Mouse (Mus musculus) layer of hippocampus, adult 6 months (tissue): ENCODE data around the gene Pex19. TPM values are rescaled to one million over a fixed set of nuclear protein-coding genes. Genes with fewer than 3 reads are reported as not detected.

Source experiments
- long read RNA-seq, 2 experiments: library from polyadenylated mRNA; unstranded; transcript quantifications; one replicate each; pipeline ENCODE4 v2.0.0; 2019 to 2020
- polyA plus RNA-seq: library from polyadenylated mRNA; unstranded; fragments of <200 nt; fragmentation: Nextera tagmentation; gene quantifications from 2 replicates; pipeline ENCODE4 v1.2.3, GENCODE M21; 2021

Gene Pex19
- polyA plus RNA-seq: 87.1 and 95.5 TPM in 2 replicates
- long read RNA-seq, experiment 1, transcript Pex19-201 (8 exons, 1,917 nt): major isoform, 134 of 175 reads
- long read RNA-seq, experiment 1, partial matches to known transcripts: 21 of 175 reads
- long read RNA-seq, experiment 1, other reads (novel, unspliced or antisense): 18 of 175 reads
- long read RNA-seq, experiment 2, transcript Pex19-201 (8 exons, 1,917 nt): major isoform, 693 of 745 reads
- long read RNA-seq, experiment 2, partial matches to known transcripts: 12 of 745 reads
- long read RNA-seq, experiment 2, other reads (novel, unspliced or antisense): 35 of 745 reads

DNA sequence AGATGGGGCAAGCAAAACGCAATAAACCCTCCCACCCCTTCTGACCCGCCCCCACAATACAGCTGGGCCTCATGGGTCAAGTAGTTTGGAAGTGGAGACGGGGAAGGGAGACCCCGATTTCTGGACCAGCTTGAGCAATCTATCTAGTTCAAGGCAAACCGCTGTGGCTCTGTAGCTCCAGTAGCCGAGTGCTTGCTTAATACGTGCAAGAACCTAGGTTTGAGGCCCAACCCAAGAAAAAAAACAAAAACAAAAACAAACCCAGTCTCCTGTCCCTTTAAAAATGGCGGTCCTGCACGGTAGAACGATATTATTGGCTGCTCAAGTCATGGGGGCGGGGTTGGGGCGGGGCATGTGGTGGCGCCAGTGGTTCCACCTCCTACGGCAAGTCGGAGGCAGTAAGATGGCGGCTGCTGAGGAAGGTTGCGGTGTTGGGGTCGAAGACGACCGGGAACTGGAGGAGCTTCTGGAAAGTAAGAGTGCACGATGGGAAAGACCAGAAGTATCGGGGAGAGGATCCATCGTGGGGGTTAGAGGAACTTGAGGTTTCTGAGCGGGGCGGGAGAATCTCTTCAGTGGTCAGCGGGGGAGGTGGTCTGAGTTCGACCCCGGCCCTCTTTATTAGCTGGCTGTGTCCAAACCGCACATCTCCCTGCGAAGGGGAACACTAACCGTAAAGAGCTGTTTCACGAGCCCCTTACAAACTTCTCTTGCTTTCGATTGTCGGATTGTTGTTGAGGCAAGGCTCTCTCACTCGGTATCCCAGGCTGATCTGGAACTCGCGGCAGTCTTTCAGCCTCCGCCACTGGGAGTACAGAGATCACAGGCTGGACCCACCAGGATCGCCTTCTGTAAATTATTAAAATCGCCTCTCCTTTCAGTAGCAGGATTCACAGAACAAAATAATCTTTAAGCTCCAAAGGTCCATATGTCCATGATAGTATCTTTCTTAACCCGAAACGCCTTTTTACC lies at the start of gene Pex19:
Gene Pex19, plus strand, starts transcription at position 380 of the 972 bp plus-strand sequence.

GRCm38 (mm10) chr1:172082101-172082898 lies 44.3 kb upstream of the Pex19 start, which contains the start of the genes Copa and Ncstn:
Gene Copa (plus strand): TSS chr1:172082529.
Gene Ncstn (minus strand): TSS chr1:172082795.

GRCm38 (mm10) chr1:172147835-172148278 lies 21.3 kb downstream of the Pex19 start, which contains the start of gene Dcaf8:
Gene Dcaf8 (plus strand): TSS chr1:172148084.

Other genes with a start within 250 kb of the Pex19 start
- gene Gm10521, start 231.1 kb upstream of the Pex19 start, polyA plus RNA-seq: not detected in 2 replicates
- 0.41 and 1.1 TPM in 2 replicates for gene Slamf6, start 209.2 kb upstream of the Pex19 start, polyA plus RNA-seq
- 10.3 and 11.7 TPM in 2 replicates for gene Vangl2, start 98.3 kb upstream of the Pex19 start, polyA plus RNA-seq
- 0.39 and 0.53 TPM in 2 replicates for gene Nhlh1, start 69.2 kb upstream of the Pex19 start, polyA plus RNA-seq
- gene Copa, start 44.2 kb upstream of the Pex19 start, polyA plus RNA-seq: 110 and 111 TPM in 2 replicates
- gene Ncstn, start 44.0 kb upstream of the Pex19 start, polyA plus RNA-seq: 40.9 and 41.7 TPM in 2 replicates
- gene Dcaf8, start 21.3 kb downstream of the Pex19 start, polyA plus RNA-seq: 49.7 and 59.1 TPM in 2 replicates
- gene Pea15a, start 80.0 kb downstream of the Pex19 start, polyA plus RNA-seq: 433 and 485 TPM in 2 replicates
- gene Casq1, start 93.1 kb downstream of the Pex19 start, polyA plus RNA-seq: 0.90 and 0.97 TPM in 2 replicates
- gene Atp1a4, start 131.7 kb downstream of the Pex19 start, polyA plus RNA-seq: not detected in 2 replicates
- gene Igsf8, start 134.9 kb downstream of the Pex19 start, polyA plus RNA-seq: 87.6 and 111 TPM in 2 replicates
- 143 and 146 TPM in 2 replicates for gene Atp1a2, start 171.3 kb downstream of the Pex19 start, polyA plus RNA-seq
- 11.6 and 12.5 TPM in 2 replicates for gene Kcnj9, start 202.6 kb downstream of the Pex19 start, polyA plus RNA-seq
- 19.2 and 29.3 TPM in 2 replicates for gene Kcnj10, start 214.5 kb downstream of the Pex19 start, polyA plus RNA-seq
- 2.8 TPM in 2 replicates for gene Pigm, start 249.8 kb downstream of the Pex19 start, polyA plus RNA-seq